Comparison of ENCODE assay signal across 8 mouse cellular contexts in the genomic region with DNA sequence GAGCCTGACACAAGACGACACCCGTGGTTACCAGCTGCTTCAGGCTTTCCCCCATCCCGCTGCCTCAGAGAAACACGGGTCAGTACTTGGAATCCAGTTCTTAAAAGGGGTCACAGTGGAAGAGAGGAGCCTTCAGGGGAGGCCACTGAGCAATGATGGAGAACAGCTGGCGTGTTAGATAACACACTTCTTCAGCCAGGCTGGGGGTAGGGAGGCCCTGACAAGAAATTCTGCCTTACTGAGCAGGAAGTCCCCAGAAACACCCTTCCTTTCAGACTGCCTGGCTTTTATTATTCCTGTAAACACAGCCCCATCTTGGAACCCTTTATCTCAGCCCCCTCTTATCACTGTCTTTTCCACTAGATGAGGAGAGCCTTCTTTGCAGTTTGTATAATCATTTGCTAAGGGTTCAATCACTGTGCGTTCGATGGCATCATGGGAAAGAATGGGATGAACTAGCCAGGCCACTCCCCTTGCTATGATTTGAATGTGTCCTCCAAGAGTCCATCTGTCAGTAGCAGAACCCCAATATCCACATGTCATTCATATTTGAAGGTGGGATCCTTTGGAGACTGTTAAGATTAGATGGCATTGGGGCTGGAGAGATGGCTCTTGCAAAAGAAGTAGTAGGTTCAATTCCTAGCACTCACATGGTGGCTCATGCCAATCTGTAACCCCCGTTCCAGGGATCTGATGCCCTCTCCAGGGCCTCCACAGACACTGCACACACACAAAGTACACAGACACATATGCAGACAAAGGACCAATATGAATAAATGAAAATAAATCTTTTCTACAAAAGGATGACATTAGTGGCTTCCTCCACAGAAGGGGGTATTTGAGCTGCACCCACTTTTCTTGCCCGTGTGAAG. TPM values are rescaled to one million over a fixed set of nuclear protein-coding genes. Genes with fewer than 3 reads are reported as not detected.
DNase-seq lines count a peak whose midpoint lies in the region; ATAC-seq and TF ChIP-seq lines count a peak whose summit lies in the region.

No protein-coding gene starts in this region.

- H3K27me3 ChIP-seq in liver, embryonic 13.5 days, result no peaks in the 10 kb centered on the region
- H3K27me3 ChIP-seq in stomach, postnatal 0 days (ENCODE audit: control insufficient read depth, insufficient read depth, low read length), result no peaks in the 10 kb centered on the region

- peak overlapping the region; percentile 49 for H3K27ac ChIP-seq in bone marrow, adult 2 months (ENCODE audit: control insufficient read depth, insufficient read depth, low read depth, low read length, poor library complexity)
- peak overlapping the region; percentile 95 for H3K27ac ChIP-seq in liver, embryonic 13.5 days
- 0 out of 2 replicates have a peak overlapping the region, but pooled peaks have one; percentile 26 for H3K27ac ChIP-seq in stomach, postnatal 0 days (replicated peaks)

- intact Hi-C loops in heart, postnatal 14 days (cut with DNase I), result no loop called here

- H3K4me2 ChIP-seq in liver, embryonic 13.5 days, result peak overlapping the region; percentile 56
- no peak overlapping the region for H3K4me2 ChIP-seq in stomach, postnatal 0 days (replicated peaks; ENCODE audit: low read depth)

- WGBS in bone marrow, adult 2 months, result 35% methylated on average over 9 of the region's 9 CpGs
- WGBS in liver, embryonic 13.5 days (ENCODE audit: insufficient replicate concordance), result 12% methylated on average over 9 of the region's 9 CpGs
- WGBS in stomach, postnatal 0 days, result 31% methylated on average over 9 of the region's 9 CpGs

- peak; percentile 14 for DNase-seq in CD4-positive, CD25-positive, alpha-beta regulatory T cell, adult 2 months (ENCODE audit: low read depth, low spot score)
- peak; percentile 55 to 68 for DNase-seq in heart, postnatal 14 days
- DNase-seq in liver, embryonic 13.5 days, result peak; percentile 84
- DNase-seq in stomach, postnatal 0 days (ENCODE audit: low spot score), result no peak
- no peak for DNase-seq in left cerebral cortex, adult 9 months (ENCODE audit: low spot score in 2 of 2)
- DNase-seq in thymus, postnatal 10 days (ENCODE audit: low spot score in 2 of 2), result no peak
- DNase-seq in adrenal gland, postnatal 14 days, result no peak

- H3K36me3 ChIP-seq in liver, embryonic 13.5 days, result peaks cover 4% of the 10 kb centered on the region; the same call in 1 of the 2 replicates
- no peaks in the 10 kb centered on the region for H3K36me3 ChIP-seq in stomach, postnatal 0 days (ENCODE audit: control insufficient read depth, insufficient read depth, low read length)

- H3K4me3 ChIP-seq in bone marrow, adult 2 months (replicated peaks; ENCODE audit: control insufficient read depth, low read depth, low read length), result no peak overlapping the region
- H3K4me3 ChIP-seq in liver, embryonic 13.5 days (replicated peaks), result peak overlapping the region; percentile 20; the same call in 1 of the 2 replicates
- no peak overlapping the region for H3K4me3 ChIP-seq in stomach, postnatal 0 days (ENCODE audit: low read depth, low read length)

- peaks cover 6% of the 10 kb centered on the region; the same call in 1 of the 2 replicates for H3K4me1 ChIP-seq in bone marrow, adult 2 months (ENCODE audit: control insufficient read depth, insufficient read depth, low read length)
- H3K4me1 ChIP-seq in liver, embryonic 13.5 days (replicated peaks), result peaks cover 76% of the 10 kb centered on the region
- no peaks in the 10 kb centered on the region for H3K4me1 ChIP-seq in stomach, postnatal 0 days (replicated peaks; ENCODE audit: control insufficient read depth, insufficient read depth)

- TF ChIP-seq POLR2A in bone marrow, adult 2 months (IDR thresholded peaks at IDR 0.05; ENCODE audit: borderline replicate concordance, control insufficient read depth, low read depth, low read length), result no peak

- H3K9me3 ChIP-seq in liver, embryonic 13.5 days (replicated peaks), result no peaks in the 10 kb centered on the region
- no peaks in the 10 kb centered on the region for H3K9me3 ChIP-seq in stomach, postnatal 0 days (ENCODE audit: control insufficient read depth, low read length)

- no peak for TF ChIP-seq EP300 in stomach, postnatal 0 days (optimal IDR thresholded peaks at IDR 0.05)

- peak; percentile 14; the same call in 1 of the 2 replicates for TF ChIP-seq CTCF in bone marrow, adult 2 months (IDR thresholded peaks at IDR 0.05; ENCODE audit: control insufficient read depth, insufficient read depth, low read length)
- 0 out of 2 replicates have a peak, but pooled peaks have one; percentile 9 for TF ChIP-seq CTCF in stomach, postnatal 0 days (IDR thresholded peaks at IDR 0.05; ENCODE audit: low read depth)

- H3K9ac ChIP-seq in liver, embryonic 13.5 days, result peak overlapping the region; percentile 58
- no peak overlapping the region for H3K9ac ChIP-seq in stomach, postnatal 0 days (ENCODE audit: low read length)

- peak; percentile 99 for ATAC-seq in liver, embryonic 13.5 days (ENCODE audit: low read depth)
- ATAC-seq in stomach, postnatal 0 days (ENCODE audit: low FRiP score, low TSS enrichment), result peak; percentile 66; the same call in 1 of the 2 replicates

RNA-seq across cellular contexts. Expression of a gene that starts 12.4 kb away (rescaled TPM):
- 4.2 and 16.4 TPM in 2 replicates for polyA plus RNA-seq in bone marrow, adult 2 months (2011; ENCODE audit: insufficient read depth, insufficient read length, low replicate concordance, missing spikeins)
- 1 to 10 TPM; 4.4 to 5.3 TPM for total RNA-seq in heart, postnatal 14 days (2021)
- polyA plus RNA-seq in liver, embryonic 13.5 days (2015; fragmentation: Nextera tagmentation; extraction: Ambion mirVana), result 1.8 and 2.0 TPM in 2 replicates
- 0.67 and 1.0 TPM in 2 replicates for polyA plus RNA-seq in stomach, postnatal 0 days (2015; fragmentation: Nextera tagmentation; extraction: Ambion mirVana)
- total RNA-seq in adrenal gland, postnatal 14 days (2021), result 4.1 and 4.2 TPM in 2 replicates

Comparison
In these comparisons a context has a peak if more than half of its experiments do, and no peak if none do; other contexts are left out.
1. DNase-seq: peak in CD4-positive, CD25-positive, alpha-beta regulatory T cell, adult 2 months (single experiment), heart, postnatal 14 days (2 of 2) and liver, embryonic 13.5 days (single experiment); none in stomach, postnatal 0 days (single experiment), left cerebral cortex, adult 9 months (0 of 2), thymus, postnatal 10 days (0 of 2) and adrenal gland, postnatal 14 days (single experiment).
2. H3K27ac ChIP-seq: peak in every context shown above with its lines; median percentile 95 in liver, embryonic 13.5 days; 49 in bone marrow, adult 2 months; 26 in stomach, postnatal 0 days.